Mouse (Mus musculus) kidney, adult 11 months (tissue): ENCODE data around the gene Tie1.

Experiments
- DNase-seq: peaks from one replicate; pipeline ENCODE4 v3.0.0; 2022

Gene Tie1

DNA sequence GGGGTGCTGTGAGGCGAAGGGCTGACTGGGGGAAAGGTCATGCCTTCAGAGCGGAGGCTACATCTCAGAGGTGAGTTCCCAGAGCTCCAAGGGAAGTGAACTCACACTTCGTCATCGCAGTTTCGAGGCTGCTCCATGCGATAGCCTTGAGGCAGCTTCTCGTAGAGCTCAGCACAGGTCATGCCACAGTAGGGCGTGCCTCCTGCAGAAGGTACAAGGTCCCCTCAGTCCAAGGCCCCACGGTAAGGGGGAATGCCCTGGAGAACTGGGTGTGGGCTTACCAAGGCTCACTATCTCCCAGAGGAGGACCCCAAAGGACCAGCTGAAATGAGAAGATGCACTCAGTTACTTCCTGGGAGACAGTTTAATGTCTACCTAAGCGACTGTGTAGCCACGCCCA, 17.2 kb downstream of the Tie1 start:
- DNase-seq: no peak

- DNase-seq: no peak
These were observed 18.6 kb downstream of the Tie1 start for GRCm38 (mm10) chr4:118471281-118471680.

DNA sequence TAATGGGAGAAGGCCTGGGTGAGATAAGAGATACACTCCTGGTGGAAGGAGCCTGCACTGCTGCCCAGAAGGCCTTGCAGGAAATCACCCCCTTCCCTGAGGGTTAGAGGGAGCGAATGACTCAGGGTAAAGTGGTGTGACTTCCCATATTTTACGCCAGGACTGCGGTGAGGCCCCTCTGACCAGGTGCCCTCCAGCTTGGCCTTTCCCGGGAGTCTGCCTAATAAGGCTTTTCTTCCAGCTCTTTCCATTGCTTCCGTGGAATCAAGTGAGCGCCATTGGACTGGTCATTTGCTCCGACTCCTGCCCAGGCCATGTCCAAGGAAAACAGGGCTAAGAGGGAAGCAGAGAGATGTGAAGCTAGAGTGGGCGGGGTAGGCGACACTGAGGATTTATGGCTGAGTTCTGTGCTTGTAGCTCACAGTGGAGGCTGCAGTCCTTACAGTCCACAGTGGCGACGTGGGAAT, 24.1 kb downstream of the Tie1 start:
- DNase-seq: peak; percentile 24

GRCm38 (mm10) chr4:118464956-118465355, 24.9 kb downstream of the Tie1 start:
- no peak for DNase-seq

- DNase-seq: no peak
These were observed 32.4 kb downstream of the Tie1 start, which contains the start of gene Mpl for GRCm38 (mm10) chr4:118457345-118457975. Gene Mpl (minus strand): TSS chr4:118457513.

DNA sequence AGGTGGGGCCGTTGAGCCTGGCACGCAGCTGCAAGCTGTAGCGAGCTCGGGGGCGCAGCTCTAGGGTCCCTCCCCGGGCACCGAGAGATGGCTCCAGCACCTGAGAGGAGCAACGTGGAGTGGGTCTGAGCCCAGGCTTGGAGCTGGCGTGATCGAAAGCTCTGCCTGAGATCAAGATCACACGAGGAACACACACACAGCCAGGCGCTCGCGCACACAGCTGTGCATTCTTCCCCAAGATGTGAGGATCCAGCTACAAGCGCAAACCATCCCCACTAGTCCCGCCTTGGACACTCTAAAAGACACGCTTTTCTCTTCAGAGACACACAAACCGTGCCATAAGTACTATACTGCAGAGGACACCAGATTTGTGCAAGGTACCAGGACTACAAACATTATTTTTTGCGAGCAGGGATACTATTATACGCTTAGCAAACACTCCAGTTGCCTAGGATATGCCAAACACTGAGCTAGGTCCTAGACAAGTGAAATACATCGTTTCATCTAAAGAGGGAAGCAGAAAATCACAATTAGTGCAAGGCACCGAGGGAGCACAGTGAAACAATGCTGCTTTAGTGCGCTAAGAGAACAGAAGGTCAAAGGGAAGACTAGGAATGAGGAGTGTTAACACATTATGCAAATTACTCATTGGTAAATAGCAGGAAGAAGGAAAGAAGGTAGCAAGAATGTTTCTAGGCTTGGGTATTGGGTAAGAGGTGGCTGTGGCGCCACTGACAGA, 43.3 kb downstream of the Tie1 start:
- DNase-seq: no peak

DNA sequence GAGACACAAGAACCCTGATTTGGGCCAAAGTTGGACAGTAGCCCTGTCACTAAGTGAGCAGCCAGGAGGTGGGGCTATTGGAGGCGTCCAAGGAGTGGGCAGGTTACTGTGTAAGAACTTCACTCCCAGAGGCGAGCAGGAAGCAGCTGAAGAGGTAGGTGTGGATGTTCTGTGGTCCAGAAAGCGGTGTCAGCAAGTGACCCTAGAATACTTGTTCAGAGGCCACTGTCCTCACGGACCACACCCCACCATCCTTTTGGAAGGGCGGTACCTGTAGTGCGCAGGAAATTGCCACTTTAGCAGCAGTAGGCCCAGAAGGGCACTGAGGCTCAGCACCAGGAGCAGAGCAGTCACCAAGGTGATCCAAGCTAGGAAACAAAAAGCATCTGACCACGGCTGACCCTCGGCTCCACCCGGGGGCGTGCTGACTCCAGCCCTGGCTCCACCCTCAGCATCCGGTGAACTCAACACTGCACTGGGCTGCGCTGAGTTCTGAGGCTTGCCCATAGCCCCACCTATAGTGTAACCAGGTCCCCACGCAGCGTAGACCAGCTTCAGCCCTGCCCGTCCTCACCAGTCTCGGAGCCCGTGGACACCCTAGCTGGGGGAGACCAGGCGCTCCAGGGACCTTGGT, 44.0 kb downstream of the Tie1 start:
- DNase-seq: peak; percentile 66

GRCm38 (mm10) chr4:118445088-118445487, 44.8 kb downstream of the Tie1 start:
- no peak for DNase-seq

- DNase-seq: no peak
These were observed 52.0 kb downstream of the Tie1 start for GRCm38 (mm10) chr4:118437829-118438253.

DNA sequence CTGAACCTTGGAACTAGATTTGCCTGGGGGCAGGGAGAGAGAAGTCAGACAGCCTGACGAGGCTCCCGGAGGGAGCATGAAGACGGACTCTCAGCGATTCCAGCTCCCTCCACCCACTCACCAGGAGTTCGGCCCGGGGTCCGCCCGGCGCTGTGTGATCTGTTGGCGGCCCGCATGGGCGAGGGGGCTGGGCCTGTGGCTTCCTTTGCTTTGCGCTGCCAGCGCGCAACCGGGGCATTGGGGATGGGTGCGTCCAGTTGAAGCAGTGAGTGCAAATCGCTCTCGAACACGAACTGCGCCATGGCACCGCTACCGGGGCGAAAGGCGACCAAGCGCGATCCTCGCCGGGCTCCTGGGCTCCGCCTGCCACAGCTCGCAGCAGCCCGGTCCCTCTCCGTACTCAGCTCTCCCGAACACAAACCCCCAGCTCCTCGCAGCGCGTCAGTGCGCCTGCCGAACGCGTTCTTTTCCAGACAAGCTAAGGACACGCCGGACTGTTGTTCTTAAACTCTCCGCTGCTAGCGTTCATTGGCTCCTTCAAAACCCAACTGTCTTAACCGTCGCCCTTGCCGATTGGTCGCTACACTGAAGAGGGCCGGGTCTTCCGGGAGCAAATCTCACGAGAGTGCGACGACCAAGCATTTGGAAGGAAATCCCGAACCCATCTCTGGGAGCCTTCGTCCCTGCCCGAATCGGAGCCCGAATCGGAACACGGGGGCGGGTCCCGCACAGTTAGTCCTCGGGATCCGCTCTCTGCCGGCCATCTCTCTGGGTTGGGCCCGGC, 52.8 kb downstream of the Tie1 start, which contains the start of gene Cdc20:
Cdc20 (minus strand) TSS at position 533 of the 784 bp plus-strand sequence.
- DNase-seq: peak; percentile 89

- DNase-seq: peak; percentile 82
These were observed 57.5 kb downstream of the Tie1 start for GRCm38 (mm10) chr4:118432332-118432731.

- peak; percentile 63 for DNase-seq
These were observed 60.5 kb downstream of the Tie1 start for GRCm38 (mm10) chr4:118429215-118429895.

DNA sequence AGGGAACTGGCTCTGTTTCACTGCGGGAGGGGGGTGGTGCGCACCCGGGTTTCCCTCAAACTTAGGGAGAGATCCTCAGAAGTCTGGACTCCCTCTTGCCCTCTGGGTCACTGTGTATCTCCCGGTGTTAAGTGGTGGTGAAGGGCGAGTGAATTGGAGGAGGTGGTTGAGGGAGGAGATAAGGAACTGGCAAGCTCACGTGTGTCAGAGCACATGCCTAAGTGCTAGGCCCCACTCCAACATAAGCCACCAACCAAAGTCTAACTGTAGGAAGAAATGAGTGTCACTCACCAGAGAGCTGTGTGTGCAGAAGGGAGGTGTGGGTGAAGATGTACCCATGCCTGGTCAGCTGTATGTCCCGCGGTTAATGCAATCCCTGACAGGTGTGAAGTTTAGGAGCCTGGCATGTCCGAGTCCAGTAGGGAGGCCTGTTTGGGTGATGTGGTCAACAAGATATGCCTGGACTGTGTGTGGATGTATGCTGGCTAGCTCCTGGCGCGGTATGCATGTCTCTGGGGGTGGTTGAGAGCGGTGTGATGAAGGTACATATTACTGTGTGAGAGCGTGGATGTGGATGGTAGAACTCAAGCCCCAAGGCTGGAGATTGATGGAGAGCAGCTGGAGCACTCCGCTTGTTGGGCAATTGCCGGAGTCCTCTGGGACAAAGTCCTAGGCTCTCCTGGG, 61.2 kb downstream of the Tie1 start:
- DNase-seq: peak; percentile 47

DNA sequence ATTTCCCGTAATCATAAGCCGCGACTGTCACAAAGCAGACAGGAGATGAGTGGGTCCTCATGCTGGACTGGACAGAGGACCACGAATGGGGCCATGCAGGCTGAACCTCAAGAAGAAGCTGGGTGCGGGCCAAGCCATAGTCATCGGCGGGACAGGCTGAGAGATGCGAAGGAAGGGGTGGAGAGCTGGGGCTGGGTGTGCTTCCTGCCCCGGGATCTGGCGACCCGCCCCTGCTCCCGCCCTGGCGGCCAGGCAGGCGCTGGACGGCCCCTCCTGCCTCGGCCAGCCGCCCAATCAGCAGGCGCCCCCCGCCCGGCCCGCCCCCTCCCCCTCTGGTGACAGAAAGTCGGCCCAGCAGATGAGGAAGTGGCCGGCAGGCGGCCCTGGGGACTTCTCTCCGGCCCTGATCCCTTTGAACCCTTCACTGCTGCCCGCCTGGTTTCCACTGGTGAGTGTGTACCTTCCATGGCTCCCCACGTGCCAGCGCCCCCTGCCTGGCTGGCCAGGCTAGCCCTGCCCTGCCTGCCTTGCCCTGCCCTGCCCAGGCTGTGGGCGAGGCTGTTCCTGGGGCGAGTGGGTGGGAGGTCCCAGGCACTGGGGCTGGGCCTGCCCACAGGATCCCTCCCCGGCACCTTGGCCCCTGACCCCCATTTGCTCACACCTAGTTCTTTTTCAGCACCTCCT, 62.0 kb downstream of the Tie1 start, which contains the start of gene Elovl1:
Elovl1 (plus strand) TSS at position 326 of the 684 bp plus-strand sequence.
- peak; percentile 93 for DNase-seq

- DNase-seq: no peak
These were observed 62.5 kb downstream of the Tie1 start for GRCm38 (mm10) chr4:118427415-118427767.

GRCm38 (mm10) chr4:118425374-118425773, 64.5 kb downstream of the Tie1 start:
- no peak for DNase-seq

DNA sequence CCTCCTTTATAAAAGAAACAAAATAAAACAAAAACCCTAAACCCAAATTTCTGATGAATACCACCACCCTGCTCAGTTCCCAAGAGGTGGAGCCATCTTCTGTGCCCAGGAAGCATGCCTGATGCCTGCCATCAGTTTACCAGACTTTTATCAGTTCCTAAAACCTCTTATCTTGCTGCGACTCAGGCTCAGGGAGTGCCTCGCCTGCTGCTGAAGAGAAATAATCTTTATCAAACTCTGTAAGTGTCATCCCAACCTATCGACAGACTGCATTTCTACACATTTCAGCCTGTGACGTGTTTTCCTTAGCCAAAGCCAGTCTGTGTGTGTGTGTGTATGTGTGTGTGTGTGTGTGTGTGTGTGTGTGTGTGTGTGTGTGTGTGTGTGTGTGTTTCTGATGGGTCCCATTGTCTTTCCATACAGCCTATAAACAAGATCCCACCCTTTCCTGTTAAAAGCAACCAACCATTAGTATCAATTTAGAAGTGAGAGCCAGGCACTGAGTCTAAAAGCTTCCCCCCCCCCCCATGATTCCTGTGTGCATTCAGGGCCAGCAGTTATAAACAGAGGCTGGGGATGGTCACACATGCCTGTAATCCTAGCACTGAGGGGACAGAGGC, 65.2 kb downstream of the Tie1 start:
- DNase-seq: no peak

- peak; percentile 29 for DNase-seq
These were observed 68.5 kb downstream of the Tie1 start for GRCm38 (mm10) chr4:118421384-118421783.
